Mouse (Mus musculus): ENCODE measurements around the gene Scnn1a. TPM values are rescaled to one million over a fixed set of nuclear protein-coding genes. Genes with fewer than 3 reads are reported as not detected.
A peak's percentile ranks its signal among the peaks of the same experiment; 100 is the strongest.

The Scnn1a gene
- total and polyA plus RNA-seq, 2 experiments from 2014 or later = 1.2 to 1.7 TPM

- H3K27me3 ChIP-seq (ENCODE audit: insufficient read depth, low read length) = no peaks in the 10 kb centered on the region
- H3K9ac ChIP-seq (replicated peaks; ENCODE audit: low read length) = no peak overlapping the region
- DNase-seq (ENCODE audit: low spot score) (no peak), ATAC-seq (no peak)
- no peaks in the 10 kb centered on the region for H3K9me3 ChIP-seq (ENCODE audit: low read length)
- WGBS = 65% methylated on average over 2 of the region's 2 CpGs
- no peak overlapping the region for H3K27ac ChIP-seq
- no peak for TF ChIP-seq CTCF (IDR thresholded peaks at IDR 0.05; ENCODE audit: low read depth)
- H3K4me1 ChIP-seq (ENCODE audit: insufficient read depth, low read length) = no peaks in the 10 kb centered on the region
- H3K4me3 ChIP-seq (ENCODE audit: low read length) = no peak overlapping the region
- no peak overlapping the region for H3K4me2 ChIP-seq (ENCODE audit: low read depth, low read length)
- no peaks in the 10 kb centered on the region for H3K36me3 ChIP-seq (ENCODE audit: insufficient read depth, low read length)
Observed at GRCm38 (mm10) chr6:125346029-125346428, 25.6 kb downstream of the Scnn1a start.

DNA sequence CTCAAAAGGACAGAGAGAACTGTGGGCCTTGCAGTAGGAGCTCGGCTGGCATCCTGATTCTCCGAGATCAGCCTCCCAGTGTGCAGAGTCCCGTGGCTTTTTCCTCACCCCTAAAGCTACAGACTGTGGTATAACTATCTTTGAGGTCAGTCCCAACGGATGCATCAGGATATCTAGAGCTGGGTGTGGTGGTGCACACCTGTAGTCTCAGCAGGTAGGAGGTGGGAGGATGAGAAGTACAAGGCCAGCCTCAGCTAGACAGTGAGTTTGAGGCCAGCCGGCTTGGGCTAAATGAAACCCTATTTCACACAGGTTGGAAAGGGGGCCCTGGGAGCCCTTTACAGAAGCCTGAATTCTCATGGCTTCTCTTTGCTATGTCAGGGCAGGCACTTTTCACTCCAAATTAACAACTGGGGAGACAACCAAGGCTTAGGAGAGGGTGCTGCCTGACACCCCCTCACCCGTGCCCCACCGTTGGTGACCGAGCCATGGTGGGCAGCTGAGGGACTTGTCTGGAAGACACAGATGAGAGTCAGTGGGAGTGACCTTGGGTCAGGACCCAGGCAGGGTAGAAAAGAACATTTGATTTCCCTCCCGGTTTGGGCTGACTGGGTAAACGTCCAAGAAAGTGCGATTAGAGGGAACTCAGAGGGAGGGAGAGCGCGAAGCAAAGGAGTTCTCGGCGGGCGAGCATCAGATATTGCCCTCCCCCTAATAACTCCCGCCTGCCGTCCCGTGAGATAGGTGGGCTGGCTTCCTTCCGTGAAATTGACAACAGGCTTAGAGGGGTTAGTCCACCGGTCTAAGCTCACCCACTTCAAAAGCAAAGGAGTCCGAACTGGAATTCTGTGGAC lies 28.5 kb downstream of the Scnn1a start, which contains the start of gene Tnfrsf1a:
Gene Tnfrsf1a (plus strand): TSS at position 642 of the 854 bp plus-strand sequence.
- Histone ChIP-seq H3K4me3 (ENCODE audit: low read length) (peak within 1 kb of the TSS; percentile 33), H3K27ac (peak within 1 kb of the TSS; percentile 4), H3K9me3 (ENCODE audit: low read length) (no peaks in the 10 kb centered on the region), H3K36me3 (ENCODE audit: insufficient read depth, low read length) (no peaks in the 10 kb centered on the region), H3K9ac (replicated peaks; ENCODE audit: low read length) (peak within 1 kb of the TSS; percentile 44; the same call in 1 of the 2 replicates), H3K4me2 (ENCODE audit: low read depth, low read length) (peak within 1 kb of the TSS; percentile 60), H3K27me3 (ENCODE audit: insufficient read depth, low read length) (no peaks in the 10 kb centered on the region), H3K4me1 (ENCODE audit: insufficient read depth, low read length) (0 out of 2 replicates have a peak, but pooled peaks cover 4% of the 10 kb centered on the region)
- no peak for TF ChIP-seq CTCF (IDR thresholded peaks at IDR 0.05; ENCODE audit: low read depth)
- 8% methylated on average over 22 of the region's 22 CpGs for WGBS
- ATAC-seq (no peak), DNase-seq (ENCODE audit: low spot score) (no peak)

GRCm38 (mm10) chr6:125349575-125350230 lies 29.2 kb downstream of the Scnn1a start:
- H3K27me3 ChIP-seq (ENCODE audit: insufficient read depth, low read length) = no peaks in the 10 kb centered on the region
- no peaks in the 10 kb centered on the region for H3K9me3 ChIP-seq (ENCODE audit: low read length)
- H3K9ac ChIP-seq (replicated peaks; ENCODE audit: low read length) = peak overlapping the region; percentile 44; the same call in 1 of the 2 replicates
- DNase-seq (ENCODE audit: low spot score) (peak; percentile 50), ATAC-seq (peak; percentile 50; the same call in 1 of the 2 replicates)
- H3K27ac ChIP-seq = peak overlapping the region; percentile 4
- H3K36me3 ChIP-seq (ENCODE audit: insufficient read depth, low read length) = no peaks in the 10 kb centered on the region
- no peak for TF ChIP-seq CTCF (IDR thresholded peaks at IDR 0.05; ENCODE audit: low read depth)
- H3K4me2 ChIP-seq (ENCODE audit: low read depth, low read length) = peak overlapping the region; percentile 60
- peak overlapping the region; percentile 33 for H3K4me3 ChIP-seq (ENCODE audit: low read length)
- H3K4me1 ChIP-seq (ENCODE audit: insufficient read depth, low read length) = peaks cover 6% of the 10 kb centered on the region; the same call in 1 of the 2 replicates
- 3% methylated on average over 27 of the region's 27 CpGs for WGBS

DNA sequence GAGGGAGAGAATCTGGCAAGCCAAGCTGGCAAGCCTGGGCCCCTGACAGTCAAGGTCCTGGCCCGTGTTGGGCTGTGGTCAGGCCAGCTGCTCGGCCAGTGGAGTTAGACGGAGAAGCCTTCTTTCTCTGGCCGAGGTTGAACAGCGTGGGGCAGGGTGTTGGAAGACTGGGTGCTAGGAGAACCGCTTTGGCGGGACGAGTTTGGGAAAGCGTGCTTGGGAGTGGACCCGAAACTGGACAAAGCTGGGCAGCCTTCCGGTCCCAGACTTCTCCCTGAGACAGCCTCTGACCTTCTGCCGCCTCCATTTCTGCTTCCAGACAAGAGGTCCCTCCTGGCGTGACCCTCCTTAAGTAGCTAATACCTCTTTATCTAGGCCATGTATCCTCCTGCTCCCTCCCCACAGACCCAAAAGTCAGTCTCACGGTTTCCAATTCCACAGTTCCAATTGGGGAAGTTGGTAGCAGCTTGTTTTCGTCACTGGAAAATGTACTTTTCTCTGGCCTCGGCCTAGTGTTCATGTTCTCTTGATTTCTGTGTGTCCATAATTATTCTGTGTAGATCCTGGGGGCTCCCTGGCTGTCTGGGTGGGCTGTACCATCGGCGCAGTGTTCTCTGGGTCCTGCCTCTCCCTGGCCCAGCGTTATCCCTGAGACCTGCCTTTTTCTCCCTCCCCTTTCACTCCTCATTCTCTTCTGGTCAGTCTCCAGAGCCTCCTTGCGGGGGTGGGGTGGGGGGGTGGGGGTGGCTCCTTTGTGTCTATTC lies 30.0 kb downstream of the Scnn1a start:
- H3K27ac ChIP-seq = peak overlapping the region; percentile 4; the same call in 1 of the 2 replicates
- ATAC-seq (no peak; the same call in 1 of the 2 replicates), DNase-seq (ENCODE audit: low spot score) (no peak)
- H3K4me3 ChIP-seq (ENCODE audit: low read length) = peak overlapping the region; percentile 33
- H3K9ac ChIP-seq (replicated peaks; ENCODE audit: low read length) = peak overlapping the region; percentile 44; the same call in 1 of the 2 replicates
- no peaks in the 10 kb centered on the region for H3K27me3 ChIP-seq (ENCODE audit: insufficient read depth, low read length)
- H3K4me1 ChIP-seq (ENCODE audit: insufficient read depth, low read length) = peaks cover 14% of the 10 kb centered on the region; the same call in 1 of the 2 replicates
- WGBS = 17% methylated on average over 20 of the region's 20 CpGs
- TF ChIP-seq CTCF (IDR thresholded peaks at IDR 0.05; ENCODE audit: low read depth) = no peak
- H3K9me3 ChIP-seq (ENCODE audit: low read length) = no peaks in the 10 kb centered on the region
- H3K36me3 ChIP-seq (ENCODE audit: insufficient read depth, low read length) = no peaks in the 10 kb centered on the region
- peak overlapping the region; percentile 60 for H3K4me2 ChIP-seq (ENCODE audit: low read depth, low read length)

GRCm38 (mm10) chr6:125350995-125351324 lies 30.5 kb downstream of the Scnn1a start:
- ATAC-seq = no peak

DNA sequence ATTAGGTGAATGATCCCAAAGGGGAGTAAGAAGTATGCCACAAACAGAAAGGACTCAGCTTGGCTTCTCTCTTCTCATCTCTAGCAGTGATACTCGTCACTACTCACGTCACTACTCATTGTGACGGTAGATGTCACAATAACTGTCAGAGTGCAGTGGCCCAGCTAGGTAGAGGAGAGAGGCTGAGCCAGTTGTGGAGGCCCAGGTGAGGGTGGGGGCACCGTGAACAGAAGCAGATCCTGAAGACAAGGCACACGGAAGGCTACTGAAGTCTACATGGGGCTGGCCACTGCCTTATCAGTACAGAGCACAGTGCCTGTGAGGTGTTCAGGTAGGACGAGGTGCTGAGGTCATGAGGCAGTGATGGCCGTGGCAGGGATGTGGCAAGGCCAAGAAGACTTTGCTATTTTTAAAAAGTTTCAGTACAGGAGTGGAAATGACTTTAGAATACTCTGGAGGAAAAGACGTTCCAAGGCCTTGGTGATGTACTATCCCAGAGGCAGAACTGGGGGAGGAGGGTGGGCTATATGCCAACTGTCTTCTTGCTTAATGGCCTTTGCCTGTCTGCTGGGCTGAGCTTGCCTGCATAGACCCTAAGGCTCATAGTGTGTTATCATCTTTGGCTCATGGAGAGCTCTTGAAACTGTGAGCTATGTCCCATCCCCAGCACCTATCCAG lies 31.0 kb downstream of the Scnn1a start:
- no peaks in the 10 kb centered on the region for H3K36me3 ChIP-seq (ENCODE audit: insufficient read depth, low read length)
- no peak overlapping the region for H3K4me3 ChIP-seq (ENCODE audit: low read length)
- WGBS = 72% methylated on average over 8 of the region's 8 CpGs
- no peaks in the 10 kb centered on the region for H3K27me3 ChIP-seq (ENCODE audit: insufficient read depth, low read length)
- DNase-seq (ENCODE audit: low spot score) (no peak), ATAC-seq (no peak)
- no peak overlapping the region for H3K9ac ChIP-seq (replicated peaks; ENCODE audit: low read length)
- no peak for TF ChIP-seq CTCF (IDR thresholded peaks at IDR 0.05; ENCODE audit: low read depth)
- H3K9me3 ChIP-seq (ENCODE audit: low read length) = no peaks in the 10 kb centered on the region
- no peak overlapping the region for H3K27ac ChIP-seq
- peaks cover 15% of the 10 kb centered on the region; the same call in 1 of the 2 replicates for H3K4me1 ChIP-seq (ENCODE audit: insufficient read depth, low read length)
- H3K4me2 ChIP-seq (ENCODE audit: low read depth, low read length) = no peak overlapping the region

More at GRCm38 (mm10) chr6:125350995-125351324, 30.5 kb downstream of the Scnn1a start:
- Histone ChIP-seq H3K36me3 (ENCODE audit: insufficient read depth, low read length) (no peaks in the 10 kb centered on the region), H3K27me3 (ENCODE audit: insufficient read depth, low read length) (no peaks in the 10 kb centered on the region), H3K27ac (no peak overlapping the region), H3K4me3 (ENCODE audit: low read length) (no peak overlapping the region), H3K4me2 (ENCODE audit: low read depth, low read length) (peak overlapping the region; percentile 60), H3K9me3 (ENCODE audit: low read length) (no peaks in the 10 kb centered on the region), H3K9ac (replicated peaks; ENCODE audit: low read length) (no peak overlapping the region), H3K4me1 (ENCODE audit: insufficient read depth, low read length) (peaks cover 15% of the 10 kb centered on the region; the same call in 1 of the 2 replicates)
- no peak for DNase-seq (ENCODE audit: low spot score)
- no peak for TF ChIP-seq CTCF (IDR thresholded peaks at IDR 0.05; ENCODE audit: low read depth)
- 83% methylated on average over 2 of the region's 2 CpGs for WGBS
